Mouse (Mus musculus) forebrain, embryonic 11.5 days (tissue): Measurements from ENCODE around the gene Tpra1. TPM values are rescaled to one million over a fixed set of nuclear protein-coding genes. Genes with fewer than 3 reads are reported as not detected.

ENCODE experiments used
- ATAC-seq: fragments of 200-750 bp; cut with Nextera tagmentation; replicated peaks from 2 replicates; pipeline ENCODE4 v1.8.0; 2017; ENCODE audit warnings: moderate TSS enrichment; ENCODE audit not compliant: low FRiP score
- DNase-seq: peaks from one replicate; pipeline ENCODE4 v3.0.0-alpha.2; 2017; ENCODE audit warnings: low spot score
- H3K27ac ChIP-seq: fragments of 300-500 bp; sonication (generic); 2 replicates; pipeline ENCODE4 v1.5.1; 2014; ENCODE audit warnings: low read depth, low read length
- H3K27me3 ChIP-seq: fragments of 300-500 bp; sonication (generic); 2 replicates; pipeline ENCODE4 v1.6.1; 2014; ENCODE audit warnings: mild to moderate bottlenecking, low read length, mixed read lengths; ENCODE audit not compliant: control insufficient read depth, insufficient read depth
- H3K36me3 ChIP-seq: fragments of 300-500 bp; sonication (generic); 2 replicates; pipeline ENCODE4 v1.6.1; 2014; ENCODE audit warnings: mild to moderate bottlenecking, low read length, moderate library complexity, mixed read lengths; ENCODE audit not compliant: control insufficient read depth, insufficient read depth
- H3K4me1 ChIP-seq: fragments of 300-500 bp; sonication (generic); replicated peaks from 2 replicates; pipeline ENCODE4 v1.6.1; 2014; ENCODE audit warnings: low read length, mixed read lengths; ENCODE audit not compliant: control insufficient read depth, insufficient read depth
- H3K4me2 ChIP-seq: fragments of 300-500 bp; sonication (generic); 2 replicates; pipeline ENCODE4 v1.6.1; 2014; ENCODE audit warnings: low read depth, mild to moderate bottlenecking, low read length, moderate library complexity, mixed read lengths; ENCODE audit not compliant: severe bottlenecking
- H3K4me3 ChIP-seq: fragments of 300-500 bp; sonication (generic); 2 replicates; pipeline ENCODE4 v1.5.1; 2014; ENCODE audit warnings: low read depth, low read length
- H3K9ac ChIP-seq: fragments of 300-500 bp; sonication (generic); 2 replicates; pipeline ENCODE4 v1.6.1; 2014; ENCODE audit warnings: low read length
- H3K9me3 ChIP-seq: fragments of 300-500 bp; sonication (generic); 2 replicates; pipeline ENCODE4 v1.6.1; 2016; ENCODE audit warnings: low read length, mixed read lengths; ENCODE audit not compliant: control insufficient read depth
- WGBS: fragments of 180-500 bp; shearing (Covaris S2); extraction: QIAGEN DNeasy Blood & Tissue Kit; methylation state at CpG from one replicate; pipeline ENCODE4 v1.1.7; 2014; 5-methylcytosine and 5-hydroxymethylcytosine counted together
- polyA plus RNA-seq: library from polyadenylated mRNA; unstranded; fragments of >200 nt; fragmentation: Nextera tagmentation; extraction: Ambion mirVana; gene quantifications from 2 replicates; pipeline ENCODE4 v1.2.1, GENCODE M21; 2014

Tpra1 gene
- polyA plus RNA-seq, 1 experiment from 2014 or later: 40.7 TPM

- Histone ChIP-seq H3K9ac (no peak overlapping the region), H3K4me3 (no peak overlapping the region), H3K27me3 (no peaks in the 10 kb centered on the region), H3K36me3 (peaks cover 21% of the 10 kb centered on the region; the same call in 1 of the 2 replicates), H3K9me3 (no peaks in the 10 kb centered on the region), H3K27ac (no peak overlapping the region), H3K4me2 (no peak overlapping the region), H3K4me1 (no peaks in the 10 kb centered on the region)
- DNase-seq (no peak), ATAC-seq (no peak)
- 95% methylated on average over 10 of the region's 10 CpGs for WGBS
These were observed 17.9 kb upstream of the Tpra1 start for GRCm38 (mm10) chr6:88884195-88884594.

GRCm38 (mm10) chr6:88884690-88885089 is 17.4 kb upstream of the Tpra1 start:
- Histone ChIP-seq H3K9me3 (no peaks in the 10 kb centered on the region), H3K4me2 (no peak overlapping the region), H3K27me3 (no peaks in the 10 kb centered on the region), H3K4me3 (no peak overlapping the region), H3K36me3 (peaks cover 26% of the 10 kb centered on the region; the same call in 1 of the 2 replicates), H3K27ac (no peak overlapping the region), H3K9ac (no peak overlapping the region), H3K4me1 (no peaks in the 10 kb centered on the region)
- no peak for ATAC-seq
- 97% methylated on average over 17 of the region's 17 CpGs for WGBS
- DNase-seq: no peak

DNA sequence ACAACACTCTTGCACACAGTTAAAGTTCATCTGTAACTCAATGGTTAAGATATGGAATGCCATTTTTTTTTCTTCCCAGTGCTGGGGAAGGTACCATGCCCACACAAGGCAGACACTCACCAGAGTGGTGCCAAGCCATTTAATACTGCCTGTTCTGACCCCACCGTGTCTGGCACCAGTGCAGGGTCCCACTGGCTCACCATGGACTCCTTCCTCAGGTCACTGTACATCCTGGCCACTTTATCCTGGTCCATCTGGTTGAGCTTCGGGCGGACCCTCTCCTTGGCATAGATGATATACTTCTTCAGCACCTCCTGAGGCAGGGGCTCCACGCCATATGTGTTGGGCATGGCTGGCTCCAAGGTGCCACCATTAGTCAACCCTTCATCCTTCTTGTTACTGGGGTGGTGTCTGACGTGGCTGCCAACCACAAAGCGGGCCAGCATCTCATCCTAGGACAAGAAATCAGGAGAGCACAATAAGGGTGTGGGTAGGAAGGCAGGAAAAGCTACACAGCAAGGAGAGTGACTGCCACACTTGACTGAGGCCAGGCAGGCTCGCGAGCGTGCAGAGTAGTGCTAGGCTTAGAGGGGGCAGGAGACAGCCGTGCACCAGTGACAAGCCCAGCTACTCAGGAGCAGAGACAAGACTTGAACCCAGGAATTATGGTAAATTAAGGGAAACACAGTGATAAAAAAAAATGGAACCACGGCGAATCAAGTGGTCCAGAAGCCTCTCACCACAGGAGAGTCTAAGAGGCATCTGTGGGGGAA is 16.2 kb upstream of the Tpra1 start:
- WGBS: 92% methylated on average over 12 of the region's 12 CpGs
- ATAC-seq (no peak), DNase-seq (no peak)
- H3K27ac ChIP-seq: no peak overlapping the region
- H3K27me3 ChIP-seq: no peaks in the 10 kb centered on the region
- no peak overlapping the region for H3K9ac ChIP-seq
- H3K9me3 ChIP-seq: no peaks in the 10 kb centered on the region
- no peaks in the 10 kb centered on the region for H3K4me1 ChIP-seq
- no peak overlapping the region for H3K4me2 ChIP-seq
- peaks cover 30% of the 10 kb centered on the region; the same call in 1 of the 2 replicates for H3K36me3 ChIP-seq
- no peak overlapping the region for H3K4me3 ChIP-seq

- DNase-seq (no peak), ATAC-seq (peak; percentile 65; the same call in 1 of the 2 replicates)
- WGBS: 78% methylated on average over 2 of the region's 2 CpGs
- Histone ChIP-seq H3K36me3 (peaks cover 33% of the 10 kb centered on the region; the same call in 1 of the 2 replicates), H3K27me3 (no peaks in the 10 kb centered on the region), H3K9me3 (no peaks in the 10 kb centered on the region), H3K9ac (no peak overlapping the region), H3K4me2 (no peak overlapping the region), H3K27ac (no peak overlapping the region), H3K4me1 (no peaks in the 10 kb centered on the region), H3K4me3 (no peak overlapping the region)
These were observed 15.6 kb upstream of the Tpra1 start for GRCm38 (mm10) chr6:88886417-88886967.

- no peak for ATAC-seq
- Histone ChIP-seq H3K36me3 (peaks cover 49% of the 10 kb centered on the region), H3K4me2 (no peak overlapping the region), H3K4me3 (no peak overlapping the region), H3K4me1 (no peaks in the 10 kb centered on the region), H3K9ac (no peak overlapping the region), H3K27ac (no peak overlapping the region), H3K27me3 (no peaks in the 10 kb centered on the region), H3K9me3 (no peaks in the 10 kb centered on the region)
- 92% methylated on average over 13 of the region's 13 CpGs for WGBS
- no peak for DNase-seq
These were observed 12.5 kb upstream of the Tpra1 start for GRCm38 (mm10) chr6:88889410-88890042.

- 91% methylated on average over 7 of the region's 7 CpGs for WGBS
- H3K27me3 ChIP-seq: no peaks in the 10 kb centered on the region
- DNase-seq: no peak
- ATAC-seq: no peak
- no peaks in the 10 kb centered on the region for H3K9me3 ChIP-seq
- peaks cover 3% of the 10 kb centered on the region; the same call in 1 of the 2 replicates for H3K4me1 ChIP-seq
- H3K27ac ChIP-seq: no peak overlapping the region
- H3K9ac ChIP-seq: no peak overlapping the region
- no peak overlapping the region for H3K4me3 ChIP-seq
- H3K36me3 ChIP-seq: peaks cover 56% of the 10 kb centered on the region
- H3K4me2 ChIP-seq: no peak overlapping the region
These were observed 11.2 kb upstream of the Tpra1 start for GRCm38 (mm10) chr6:88890832-88891231.

- ATAC-seq: no peak
- DNase-seq: peak; percentile 83
- Histone ChIP-seq H3K9me3 (no peaks in the 10 kb centered on the region), H3K27me3 (no peaks in the 10 kb centered on the region), H3K4me1 (peaks cover 9% of the 10 kb centered on the region), H3K27ac (no peak overlapping the region), H3K4me2 (no peak overlapping the region), H3K9ac (no peak overlapping the region), H3K4me3 (no peak overlapping the region), H3K36me3 (peaks cover 50% of the 10 kb centered on the region)
- 70% methylated on average over 5 of the region's 5 CpGs for WGBS
These were observed 8.5 kb upstream of the Tpra1 start for GRCm38 (mm10) chr6:88893559-88893958.

GRCm38 (mm10) chr6:88895943-88896342 is 6.1 kb upstream of the Tpra1 start:
- no peak for DNase-seq
- no peak overlapping the region for H3K9ac ChIP-seq
- no peak for ATAC-seq
- peaks cover 34% of the 10 kb centered on the region for H3K36me3 ChIP-seq
- H3K4me1 ChIP-seq: peaks cover 9% of the 10 kb centered on the region
- H3K4me3 ChIP-seq: no peak overlapping the region
- no peaks in the 10 kb centered on the region for H3K9me3 ChIP-seq
- no peak overlapping the region for H3K4me2 ChIP-seq
- H3K27ac ChIP-seq: no peak overlapping the region
- no peaks in the 10 kb centered on the region for H3K27me3 ChIP-seq
- WGBS: 93% methylated on average over 6 of the region's 6 CpGs
